Mouse (Mus musculus) CD4-positive, CD25-positive, alpha-beta regulatory T cell, adult 2 months (primary cell): ENCODE measurements around the gene Zbtb43.

ENCODE experiments used
- DNase-seq: peaks from one replicate; pipeline ENCODE4 v3.0.0-alpha.2; 2012; ENCODE audit warnings: low read depth, low spot score

Gene Zbtb43

GRCm38 (mm10) chr2:33430081-33430770 lies 38.1 kb downstream of the Zbtb43 start:
- peak; percentile 17 for DNase-seq

GRCm38 (mm10) chr2:33429339-33429738 lies 39.0 kb downstream of the Zbtb43 start:
- peak; percentile 23 for DNase-seq

GRCm38 (mm10) chr2:33426640-33427398 lies 41.5 kb downstream of the Zbtb43 start:
- no peak for DNase-seq

GRCm38 (mm10) chr2:33417454-33417853 lies 50.9 kb downstream of the Zbtb43 start:
- DNase-seq: no peak

- no peak for DNase-seq
These were observed 54.3 kb downstream of the Zbtb43 start for GRCm38 (mm10) chr2:33414019-33414418.

GRCm38 (mm10) chr2:33412111-33412510 lies 56.2 kb downstream of the Zbtb43 start:
- DNase-seq: no peak

GRCm38 (mm10) chr2:33403511-33404003 lies 64.8 kb downstream of the Zbtb43 start:
- DNase-seq: peak; percentile 27

GRCm38 (mm10) chr2:33402638-33403037 lies 65.7 kb downstream of the Zbtb43 start:
- DNase-seq: no peak

GRCm38 (mm10) chr2:33402236-33402635 lies 66.1 kb downstream of the Zbtb43 start:
- peak; percentile 74 for DNase-seq

GRCm38 (mm10) chr2:33401217-33401616 lies 67.1 kb downstream of the Zbtb43 start:
- peak; percentile 22 for DNase-seq

GRCm38 (mm10) chr2:33400541-33400940 lies 67.8 kb downstream of the Zbtb43 start:
- no peak for DNase-seq
